Mouse (Mus musculus): ENCODE results near the gene Trim56. TPM values are rescaled to one million over a fixed set of nuclear protein-coding genes. Genes with fewer than 3 reads are reported as not detected.

The Trim56 gene
- total RNA-seq, 2 experiments from 2014 or later: 5.9 to 6.0 TPM

DNA sequence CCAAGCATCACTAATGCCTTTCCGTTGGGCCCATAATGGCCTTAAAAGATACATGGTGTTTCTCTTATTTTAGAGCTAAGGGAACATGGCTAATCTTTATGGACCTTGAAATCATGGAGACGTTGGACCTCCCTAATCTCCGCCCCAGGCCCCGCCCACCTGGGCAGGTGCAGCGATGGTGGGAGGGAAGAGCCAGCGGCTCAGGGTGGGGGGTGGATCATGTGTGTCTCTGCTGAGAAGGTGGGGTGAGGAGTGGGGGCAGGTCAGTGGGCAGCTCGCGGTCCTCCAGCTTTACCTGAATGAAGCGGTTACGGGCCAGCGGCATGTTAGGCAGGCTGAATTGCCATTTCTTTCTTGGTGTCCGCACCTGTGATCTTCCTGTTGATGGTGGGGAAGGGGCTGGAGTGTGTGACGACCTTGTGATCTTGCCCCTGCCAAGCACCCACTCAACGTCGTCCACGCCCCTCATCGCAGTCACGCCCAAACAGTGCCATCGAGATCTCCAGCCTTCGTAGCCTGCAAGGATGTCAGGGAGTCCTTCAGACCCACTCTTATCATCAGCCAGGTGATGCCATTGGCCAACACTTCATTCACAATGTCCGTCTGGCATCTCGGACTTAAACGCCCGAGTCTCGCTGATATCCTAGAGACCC lies 5.9 kb downstream of the Trim56 start:
- DNase-seq (ENCODE audit: low spot score in 2 of 2): no peak

DNA sequence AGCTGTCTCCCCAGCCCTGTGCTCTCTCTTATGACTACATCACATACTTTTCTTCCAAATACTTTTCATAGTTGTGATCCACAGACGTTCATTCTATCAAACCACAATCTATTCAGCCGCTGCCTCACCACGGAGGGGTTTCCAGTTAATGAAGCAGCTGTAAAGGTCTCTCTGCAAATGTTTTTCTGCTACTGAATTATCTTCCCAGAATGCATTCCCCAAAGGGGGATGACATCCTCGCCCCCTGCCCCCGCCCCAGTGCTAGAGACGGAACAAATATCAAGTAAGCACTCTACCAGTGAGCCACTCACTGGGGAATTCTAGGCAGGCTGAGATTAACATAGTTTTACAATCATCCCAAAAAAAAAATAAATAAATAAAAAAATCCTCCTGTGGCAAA lies 7.9 kb downstream of the Trim56 start:
- no peak for DNase-seq (ENCODE audit: low spot score in 2 of 2)

DNA sequence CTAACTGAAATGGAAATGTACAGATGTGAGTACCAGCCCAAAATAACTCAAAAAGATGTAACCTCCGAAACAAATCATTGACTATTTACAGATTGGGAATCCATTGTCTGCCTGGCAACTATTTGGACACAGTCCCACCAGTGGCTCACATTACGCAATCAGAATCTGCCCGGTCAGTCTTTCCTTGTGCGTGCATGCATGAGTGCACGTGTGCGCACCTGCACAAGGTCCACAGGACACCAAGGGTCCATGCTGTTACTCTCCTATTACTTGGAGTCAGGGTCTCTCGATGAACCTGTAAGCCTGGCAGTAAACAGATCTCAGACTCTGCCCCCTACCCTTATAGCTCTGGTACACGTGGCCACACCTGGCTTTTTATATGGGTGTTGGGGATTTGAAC lies 8.3 kb downstream of the Trim56 start:
- no peak for DNase-seq (ENCODE audit: low spot score in 2 of 2)

DNA sequence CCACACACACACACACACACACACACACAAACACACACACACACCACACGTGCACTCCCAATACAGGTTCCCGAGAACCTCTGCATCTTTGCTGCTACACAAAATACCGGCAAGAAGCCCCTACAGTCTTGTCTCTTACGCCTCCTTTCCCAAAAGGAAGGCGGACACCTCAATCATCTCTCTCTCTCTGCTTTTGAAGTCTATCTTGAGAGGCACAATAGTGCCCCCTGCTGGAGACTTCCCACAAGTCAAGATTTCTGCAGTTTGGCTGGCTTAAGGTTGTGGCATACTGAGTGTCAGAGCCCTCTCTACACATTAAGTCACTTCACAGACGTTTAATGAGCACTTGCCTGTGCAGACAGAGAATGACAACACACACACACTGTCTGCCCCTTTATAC lies 9.0 kb downstream of the Trim56 start:
- peak; percentile 70 to 92 for DNase-seq (ENCODE audit: low spot score in 2 of 2)

DNA sequence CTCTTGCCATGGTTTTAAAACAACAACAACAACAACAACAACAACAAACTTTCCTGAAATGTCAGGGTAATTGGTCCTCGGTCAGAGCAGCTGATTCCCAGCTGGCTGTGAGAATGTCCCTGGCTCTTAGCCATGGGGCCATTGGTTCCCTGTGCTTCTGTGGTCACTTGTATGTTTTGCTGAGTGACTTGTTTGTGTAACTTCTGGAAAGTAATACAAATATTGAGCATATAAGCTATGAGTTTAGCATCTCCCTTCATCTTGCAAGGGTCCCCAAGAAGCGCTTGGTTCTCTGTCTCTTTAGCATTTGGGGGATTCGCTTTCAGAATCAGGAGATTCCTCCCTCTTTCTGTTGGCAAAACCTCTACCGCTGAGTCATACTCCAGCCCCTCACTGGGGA lies 9.6 kb downstream of the Trim56 start:
- DNase-seq (ENCODE audit: low spot score in 2 of 2): no peak

DNA sequence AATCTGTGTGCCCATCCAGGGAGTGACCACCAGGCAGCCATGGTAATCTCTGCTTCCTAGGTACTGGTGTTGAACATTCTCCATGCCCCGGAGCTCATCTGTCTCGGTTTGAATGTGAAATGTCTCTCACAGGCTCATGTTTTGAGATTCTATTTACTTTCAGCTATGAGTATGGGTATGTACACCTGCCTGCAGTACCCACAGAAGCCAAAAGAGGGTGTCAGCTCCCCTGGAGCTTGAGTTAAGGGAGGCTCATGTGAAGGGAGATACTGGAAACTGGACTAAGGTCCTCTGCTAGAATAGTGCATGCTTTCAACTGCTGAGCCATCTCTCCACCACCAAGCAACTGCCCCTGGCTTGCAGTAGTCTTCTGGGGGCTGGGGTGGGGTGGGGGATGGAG lies 12.0 kb downstream of the Trim56 start:
- DNase-seq (ENCODE audit: low spot score in 2 of 2): no peak

DNA sequence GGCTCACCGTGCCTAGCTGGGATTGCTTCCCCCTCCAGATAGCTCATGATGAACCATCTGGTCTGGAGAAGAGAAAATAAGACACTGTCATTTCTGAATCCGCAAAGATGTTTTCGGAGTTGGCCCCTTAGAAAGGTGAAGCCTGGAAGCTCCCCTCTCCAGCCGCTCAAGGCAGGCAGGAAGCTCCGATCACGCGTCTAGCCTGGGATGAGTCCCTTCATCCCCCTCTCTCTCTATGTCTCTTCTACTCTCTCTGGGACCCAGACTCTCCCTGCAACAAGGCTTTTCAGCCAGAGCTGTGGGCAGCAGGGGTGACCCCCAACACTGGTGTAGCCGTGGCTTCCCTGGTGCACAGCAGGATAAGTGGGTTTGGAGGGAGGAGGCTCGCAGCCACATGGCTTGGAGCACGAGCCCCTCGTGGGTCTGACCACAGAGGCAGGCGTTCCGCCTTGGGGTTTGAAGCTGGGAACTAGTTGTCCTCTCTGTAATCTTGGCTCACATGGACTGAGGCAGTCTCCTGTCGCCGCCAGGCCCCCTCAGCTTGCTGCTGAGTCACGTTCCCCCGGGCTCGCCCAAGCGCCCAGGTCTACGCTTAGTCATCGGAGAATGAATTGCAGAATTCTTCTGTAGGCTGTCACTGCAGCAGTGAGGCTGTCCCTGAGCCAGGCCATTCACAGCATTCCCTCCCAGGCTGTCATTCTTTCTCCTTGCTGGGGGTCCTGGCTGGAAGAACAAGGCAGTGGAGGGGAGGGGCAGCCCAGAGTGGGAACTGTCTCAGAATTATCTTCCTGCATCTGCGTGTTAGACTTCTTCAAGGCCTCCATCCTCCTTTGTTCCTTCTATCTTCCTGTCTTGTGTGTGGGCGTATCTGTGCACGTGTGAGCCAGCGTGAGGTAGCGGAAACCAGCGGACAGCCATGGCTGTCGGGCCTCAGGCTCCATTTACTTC lies 13.2 kb downstream of the Trim56 start:
- peak; percentile 69 to 73 for DNase-seq (ENCODE audit: low spot score in 2 of 2)

DNA sequence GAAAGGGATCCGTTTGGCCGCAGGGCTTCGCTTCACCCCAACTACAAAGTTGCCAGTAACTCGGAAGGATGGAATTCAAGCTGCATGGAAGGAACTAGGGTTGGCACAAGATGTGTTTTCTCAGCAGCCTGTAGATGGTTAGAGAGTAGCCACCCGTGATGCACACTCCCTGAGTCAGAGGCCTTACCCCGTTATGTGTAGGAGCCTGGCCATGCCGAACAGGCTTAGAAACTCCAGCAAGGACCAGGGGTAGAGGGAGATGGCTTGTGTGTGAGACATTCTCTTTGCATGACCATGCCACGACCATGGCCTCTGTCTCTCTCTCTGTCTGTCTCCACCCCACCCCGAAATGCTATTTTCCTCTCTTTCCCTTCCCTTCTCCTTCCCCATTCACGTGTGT lies 13.9 kb downstream of the Trim56 start:
- DNase-seq (ENCODE audit: low spot score in 2 of 2): no peak

DNA sequence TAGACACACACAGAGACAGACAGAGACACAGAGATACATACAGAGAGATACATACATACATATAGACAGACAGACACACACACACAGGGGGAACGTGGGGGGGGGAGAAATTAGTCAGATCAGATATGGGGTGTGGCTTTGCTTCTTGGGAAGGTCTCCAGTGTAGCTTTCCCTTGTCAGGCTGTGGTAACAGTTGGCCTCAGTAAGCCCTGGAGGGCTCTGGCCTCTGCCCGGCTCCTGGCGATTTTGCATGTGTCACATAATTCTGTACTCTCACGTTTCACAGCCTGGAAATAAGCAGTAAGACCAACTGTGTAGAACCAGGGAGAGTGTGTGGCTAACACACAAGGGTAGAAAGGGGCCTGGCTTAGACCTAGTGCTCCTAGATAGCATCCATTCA lies 15.3 kb downstream of the Trim56 start:
- no peak for DNase-seq (ENCODE audit: low spot score in 2 of 2)

DNA sequence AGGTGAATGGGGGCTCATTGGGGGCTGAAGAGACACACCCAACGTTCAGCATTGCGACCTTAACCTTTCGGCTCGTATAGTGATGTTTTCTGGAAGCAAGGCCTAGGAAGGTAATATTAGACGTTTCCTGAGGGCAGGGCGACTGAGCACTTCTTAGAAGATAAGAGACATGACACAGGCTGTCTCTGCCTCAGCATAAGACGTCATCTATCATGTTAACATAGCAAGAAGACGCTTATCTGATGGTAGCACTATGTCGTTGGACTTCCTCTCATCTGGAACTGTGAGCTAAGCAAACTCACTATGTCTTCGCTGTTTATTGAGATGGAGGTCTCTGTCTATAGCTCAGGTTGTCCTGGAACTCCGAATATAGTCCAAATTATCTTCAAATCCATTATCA lies 17.6 kb downstream of the Trim56 start:
- DNase-seq (ENCODE audit: low spot score in 2 of 2): no peak

DNA sequence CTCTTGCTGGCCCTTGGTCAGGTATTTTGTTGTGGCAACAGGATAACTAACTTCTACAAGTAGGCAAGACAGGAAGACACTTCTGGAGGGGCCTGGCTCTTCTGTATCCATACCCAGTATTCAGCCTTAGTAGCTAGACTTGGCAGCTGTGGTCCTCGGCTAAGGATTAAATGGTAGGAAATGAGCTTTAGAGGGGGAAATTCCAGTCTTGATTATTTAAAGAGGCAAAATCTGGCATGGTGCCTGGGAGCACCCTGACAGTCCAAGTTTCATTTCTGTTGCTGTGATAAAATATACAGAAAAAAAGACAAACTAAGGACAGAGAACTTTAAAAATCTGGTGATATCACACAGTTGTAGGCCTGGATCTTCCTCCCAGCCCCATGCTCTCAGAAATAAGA lies 20.0 kb downstream of the Trim56 start:
- peak in 1 of 2 experiments; percentile 53 for DNase-seq (ENCODE audit: low spot score in 2 of 2)

DNA sequence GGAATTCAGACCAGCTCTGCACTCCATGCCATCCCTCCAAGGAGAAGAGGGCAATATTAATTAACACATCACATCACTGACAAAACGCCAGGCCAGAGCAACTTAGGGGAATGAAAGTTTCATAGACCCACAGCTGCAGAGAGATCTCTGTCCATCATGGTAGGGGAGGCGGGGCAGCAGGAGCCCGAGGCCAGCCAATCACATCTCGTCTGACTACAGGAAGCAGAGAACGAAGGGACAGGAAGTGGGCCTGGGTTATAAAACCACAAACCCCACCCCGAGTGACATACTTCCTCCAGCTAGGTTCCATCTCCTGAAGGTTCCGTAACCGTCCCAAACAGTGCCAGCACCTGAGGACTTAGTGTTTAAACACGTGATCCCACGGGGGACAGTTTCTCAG lies 20.9 kb downstream of the Trim56 start:
- no peak for DNase-seq (ENCODE audit: low spot score in 2 of 2)

DNA sequence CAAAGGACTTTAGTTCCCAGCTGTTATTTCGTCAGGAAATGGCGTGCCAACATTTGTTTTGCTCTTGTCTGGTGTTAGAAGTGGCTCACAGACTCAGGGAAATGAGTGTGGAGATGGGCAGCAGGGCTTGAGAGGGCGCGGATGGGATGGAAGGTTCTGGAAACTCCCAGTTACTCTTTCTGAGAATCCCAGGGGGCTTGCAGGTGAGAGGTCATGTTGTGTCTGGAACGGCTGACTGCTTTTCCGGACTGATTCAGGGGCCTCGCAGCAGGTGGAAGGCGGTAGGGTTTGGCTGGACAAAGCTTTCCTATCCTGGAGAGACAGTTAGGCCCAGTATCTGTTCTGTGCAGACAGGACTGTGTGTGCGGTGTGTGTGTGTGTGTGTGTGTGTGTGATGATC lies 22.3 kb downstream of the Trim56 start:
- DNase-seq (ENCODE audit: low spot score in 2 of 2): no peak

DNA sequence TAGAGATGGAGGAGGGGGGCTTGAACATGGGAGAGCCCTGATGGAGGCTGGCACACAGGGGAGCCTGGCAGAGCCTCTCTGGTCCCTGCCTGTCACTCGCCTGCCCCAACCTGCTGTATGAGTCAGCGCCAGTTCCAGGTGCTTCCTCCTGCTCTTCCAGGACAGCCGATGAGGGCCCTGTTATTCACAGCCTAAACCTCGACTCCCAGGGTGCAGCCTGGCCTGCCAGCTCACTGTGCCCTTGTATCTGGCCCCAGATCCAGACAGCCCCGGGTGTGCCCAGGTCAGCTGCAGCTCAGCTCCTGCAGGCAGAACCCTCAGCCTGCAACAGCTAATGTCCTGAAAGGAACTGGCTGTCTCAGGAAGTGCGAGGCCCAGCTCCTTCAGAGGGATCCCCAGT lies 24.4 kb downstream of the Trim56 start:
- DNase-seq (ENCODE audit: low spot score in 2 of 2): no peak

DNA sequence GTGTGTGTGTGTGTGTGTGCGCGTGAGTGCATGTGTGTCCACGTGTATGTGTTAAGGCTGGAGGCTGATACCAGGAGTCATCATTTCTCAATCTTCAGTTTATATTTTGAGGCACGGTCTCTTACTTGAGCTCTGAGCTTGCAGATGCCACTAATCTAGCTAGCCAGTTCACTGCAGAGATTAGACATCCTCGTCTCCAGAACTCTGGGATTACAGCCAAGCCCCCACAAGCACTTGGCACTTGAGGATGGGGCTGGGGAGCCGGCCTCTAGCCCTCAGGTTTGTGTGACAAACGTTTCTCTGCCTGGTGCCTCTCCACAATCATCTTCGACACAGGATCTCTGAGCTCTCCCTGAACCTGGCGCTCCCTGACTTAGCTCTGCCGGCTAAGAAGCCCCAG lies 25.1 kb downstream of the Trim56 start:
- no peak for DNase-seq (ENCODE audit: low spot score in 2 of 2)

DNA sequence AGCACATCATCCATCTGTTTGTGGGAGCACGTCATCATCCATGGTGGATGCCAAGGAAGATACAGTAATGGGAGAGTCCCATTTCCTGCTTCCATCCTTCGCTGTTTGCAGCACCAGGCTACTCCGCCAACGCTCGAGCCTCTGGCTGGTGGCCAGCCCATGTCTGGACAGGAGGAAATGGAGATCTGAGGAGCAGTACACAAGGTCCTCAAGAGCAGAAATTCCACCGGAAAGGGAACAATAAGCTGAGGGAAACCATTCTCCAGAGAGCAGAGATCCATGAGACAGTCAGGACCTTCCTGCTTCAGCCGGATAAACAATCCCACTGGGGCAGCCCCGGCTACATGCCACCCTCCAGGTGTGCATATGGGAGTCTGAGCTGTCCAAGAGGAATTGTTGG lies 28.6 kb downstream of the Trim56 start:
- no peak for DNase-seq (ENCODE audit: low spot score in 2 of 2)

DNA sequence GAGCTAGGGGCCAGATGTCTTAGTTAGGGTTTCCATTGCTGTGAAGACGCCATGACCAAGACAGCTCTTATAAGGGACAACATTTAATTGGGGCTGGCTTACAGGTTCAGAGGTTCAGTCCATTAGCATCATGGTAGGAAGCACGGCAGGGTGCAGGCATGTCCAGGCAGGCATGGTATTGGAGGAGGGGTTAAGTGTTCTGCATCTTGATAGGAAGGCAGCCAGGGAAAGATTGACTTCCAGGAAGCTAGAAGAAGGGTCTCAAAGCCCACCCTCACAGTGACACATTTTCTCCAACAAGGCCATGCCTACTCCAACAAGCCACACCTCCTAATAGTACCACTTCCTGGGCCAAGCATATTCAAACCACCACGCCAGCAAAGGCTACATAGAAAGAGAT lies 30.3 kb downstream of the Trim56 start:
- no peak for DNase-seq (ENCODE audit: low spot score in 2 of 2)

DNA sequence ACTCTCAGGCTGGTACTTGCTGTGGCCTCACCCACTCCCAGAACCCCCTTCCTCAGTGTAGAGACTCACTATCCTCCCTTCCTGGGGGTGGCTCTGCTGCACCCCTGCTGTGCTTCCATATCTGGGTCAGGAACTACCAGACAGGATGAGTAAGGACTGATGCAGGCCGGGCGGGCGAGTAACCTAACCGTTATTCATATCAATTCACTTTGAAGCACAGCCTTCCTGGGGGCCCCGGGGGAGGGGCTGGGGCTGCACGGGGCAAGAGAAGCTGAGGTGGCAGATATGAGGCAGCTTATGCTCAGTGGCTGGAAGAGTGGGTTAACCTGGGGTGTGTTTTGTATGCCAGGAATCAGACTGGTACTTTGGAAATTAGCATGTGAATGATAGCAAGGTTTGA lies 31.0 kb downstream of the Trim56 start:
- DNase-seq (ENCODE audit: low spot score in 2 of 2): no peak

DNA sequence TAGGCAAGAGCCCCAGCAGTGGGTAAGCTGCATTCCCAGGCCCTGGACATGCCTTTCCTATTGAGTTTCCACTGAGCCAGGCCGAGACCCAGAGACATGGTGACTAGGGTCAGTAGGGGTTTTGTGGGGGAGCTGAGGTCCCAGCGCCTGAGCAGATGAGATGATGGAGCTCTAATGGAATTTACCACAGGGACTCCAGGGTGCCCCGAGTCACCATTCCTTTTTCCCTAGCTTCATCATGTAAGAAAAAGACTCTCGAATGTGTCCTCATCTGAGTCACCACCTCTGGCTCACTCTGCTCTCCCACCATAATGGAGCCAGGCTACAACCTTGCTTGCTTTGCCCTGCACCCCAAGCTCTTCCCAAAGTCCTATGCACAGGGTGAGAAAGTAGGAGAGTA lies 33.0 kb downstream of the Trim56 start:
- no peak for DNase-seq (ENCODE audit: low spot score in 2 of 2)

DNA sequence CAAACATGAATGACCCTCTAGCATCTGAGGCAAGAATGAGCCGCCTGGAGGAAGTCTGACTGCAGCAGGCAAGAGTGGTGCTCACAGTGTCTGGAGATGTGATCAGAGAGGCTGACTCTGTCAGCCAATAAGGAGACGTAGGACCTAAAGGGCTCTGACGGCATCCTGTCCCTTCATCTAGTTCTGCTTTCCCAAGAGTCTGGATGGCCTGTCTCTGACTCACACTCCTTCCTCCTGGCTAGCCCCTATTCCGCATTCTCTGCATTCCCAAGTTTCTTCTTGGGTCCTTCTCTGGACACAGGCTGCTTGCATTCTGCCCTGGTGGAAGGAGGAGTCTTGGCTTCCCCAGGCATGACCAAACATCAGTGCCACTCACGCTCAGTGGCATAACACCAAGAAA lies 36.2 kb downstream of the Trim56 start:
- DNase-seq (ENCODE audit: low spot score in 2 of 2): no peak

DNA sequence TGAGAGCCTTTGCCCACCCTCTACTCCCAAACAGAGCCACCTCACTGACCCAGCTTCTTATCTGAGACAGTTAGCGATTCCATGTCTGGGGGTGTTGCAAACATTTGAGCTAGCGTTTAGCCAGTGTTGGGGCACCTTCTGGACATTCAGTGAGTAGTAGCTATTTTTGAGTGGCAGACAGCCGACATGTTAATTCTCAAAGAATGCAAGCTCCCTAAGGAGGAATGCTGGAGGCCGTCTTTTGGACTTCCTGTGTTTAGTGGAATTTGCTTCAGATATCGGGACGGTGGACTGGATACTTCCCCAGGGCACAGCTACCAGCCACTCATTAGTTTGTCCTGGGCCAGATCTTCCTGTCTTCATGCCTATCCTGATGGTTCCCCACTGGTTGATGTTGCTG lies 37.4 kb downstream of the Trim56 start:
- DNase-seq (ENCODE audit: low spot score in 2 of 2): no peak

DNA sequence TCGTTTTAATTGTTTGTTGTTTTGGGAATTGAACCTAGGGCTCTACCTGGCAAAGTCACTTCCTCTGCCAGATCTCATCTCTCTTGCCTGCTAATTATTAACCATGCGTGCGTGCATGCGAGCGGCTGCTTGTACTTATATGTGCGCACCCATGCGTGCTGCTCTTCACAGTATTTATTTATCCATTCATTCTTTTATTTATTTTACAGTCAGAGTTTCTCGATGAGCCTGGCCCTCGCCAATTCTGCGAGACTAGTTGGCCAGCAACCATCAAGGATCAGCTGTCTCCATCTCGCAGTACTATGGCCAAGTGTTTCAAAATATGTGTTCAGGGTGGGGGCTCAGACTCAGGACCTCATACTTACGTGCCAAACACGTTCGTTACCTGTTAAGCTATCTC lies 38.0 kb downstream of the Trim56 start:
- DNase-seq (ENCODE audit: low spot score in 2 of 2): no peak

DNA sequence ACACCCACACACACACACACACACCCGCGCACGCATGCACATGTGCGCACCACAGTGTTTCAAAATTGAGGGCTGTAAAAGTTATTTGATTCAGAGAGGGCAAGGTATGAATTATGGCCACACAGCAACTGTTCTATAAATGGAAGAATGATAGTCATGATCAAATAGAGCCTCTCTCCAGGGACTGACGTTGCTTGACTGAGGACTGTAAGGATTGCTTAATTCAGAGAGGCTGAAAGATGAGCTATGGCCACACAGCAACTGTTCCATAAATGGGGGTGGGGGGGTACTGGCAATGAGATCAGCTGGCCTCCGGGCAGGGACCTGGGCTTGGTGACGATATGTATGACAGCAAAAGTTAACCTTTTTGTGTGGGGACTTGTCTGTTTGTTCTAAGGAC lies 38.8 kb downstream of the Trim56 start:
- no peak for DNase-seq (ENCODE audit: low spot score in 2 of 2)

Measured in layer of hippocampus, adult 18-20 months (tissue).